Mouse (Mus musculus): ENCODE results near the gene Actr3b. TPM values are rescaled to one million over a fixed set of nuclear protein-coding genes. Genes with fewer than 3 reads are reported as not detected.
"Not testable (repeated sequence)": the region's sequence is repeated elsewhere in the genome, so short reads cannot be mapped to it uniquely, and the experiment has no call there.

The Actr3b gene
- polyA plus RNA-seq, 1 experiment from 2014 or later, result 31.6 TPM

DNA sequence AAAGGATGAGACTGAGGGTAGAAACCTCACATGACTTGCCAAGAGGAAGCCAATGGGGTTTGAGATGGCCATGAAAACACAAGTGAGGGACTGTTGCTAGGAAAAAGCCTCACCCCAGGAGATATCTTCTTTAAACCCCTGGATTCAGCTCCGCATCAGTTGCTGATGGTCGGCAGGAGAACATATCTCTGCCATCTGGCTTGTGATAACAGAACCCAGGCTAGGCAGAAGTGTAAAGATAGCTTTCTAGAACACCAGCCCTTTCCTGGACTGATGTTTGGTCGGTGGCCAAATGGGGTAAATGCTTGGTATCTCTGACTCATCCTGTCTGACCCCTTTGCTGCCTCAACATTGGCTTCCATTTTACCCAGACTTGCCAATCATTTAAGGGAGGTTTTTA lies 106.4 kb downstream of the Actr3b start:
- 60% methylated on average over 3 of the region's 3 CpGs for WGBS
- no peak overlapping the region for H3K4me2 ChIP-seq (ENCODE audit: low read depth, low read length)
- ATAC-seq (replicated peaks; ENCODE audit: extremely low read depth, insufficient read depth, low FRiP score), result no peak
- H3K27ac ChIP-seq (ENCODE audit: low read length), result no peak overlapping the region
- no peak overlapping the region for H3K4me3 ChIP-seq (ENCODE audit: low read length)
- no peaks in the 10 kb centered on the region for H3K36me3 ChIP-seq (ENCODE audit: control insufficient read depth, insufficient read depth)
- no peaks in the 10 kb centered on the region for H3K27me3 ChIP-seq (ENCODE audit: control insufficient read depth, insufficient read depth, low read length)
- no peaks in the 10 kb centered on the region for H3K9me3 ChIP-seq (replicated peaks; ENCODE audit: control insufficient read depth, low read length)
- no peak overlapping the region for H3K9ac ChIP-seq (ENCODE audit: low read length)
- no peaks in the 10 kb centered on the region for H3K4me1 ChIP-seq (ENCODE audit: control insufficient read depth, insufficient read depth, low read length)

DNA sequence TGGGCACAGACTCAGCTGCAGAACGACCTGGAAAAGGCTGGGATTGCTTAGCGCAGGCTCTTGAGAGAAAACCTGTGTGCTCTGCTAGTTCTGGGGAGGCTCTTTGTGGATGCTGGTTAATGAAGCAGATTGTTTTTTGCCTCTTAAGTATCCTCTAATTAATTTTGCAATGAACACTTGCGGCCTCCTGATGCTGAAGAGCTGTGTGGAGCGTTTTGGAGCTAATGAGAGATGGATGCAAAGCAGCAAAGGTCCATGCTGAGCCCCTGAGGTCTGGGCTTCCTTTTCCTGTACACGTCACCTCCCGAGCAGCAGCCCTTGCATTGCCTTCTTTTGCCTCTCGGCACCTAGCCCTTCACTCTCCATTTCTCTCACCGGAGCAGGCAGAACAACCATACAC lies 110.1 kb downstream of the Actr3b start:
- no peak overlapping the region for H3K27ac ChIP-seq (ENCODE audit: low read length)
- H3K4me2 ChIP-seq (ENCODE audit: low read depth, low read length), result no peak overlapping the region
- no peaks in the 10 kb centered on the region for H3K36me3 ChIP-seq (ENCODE audit: control insufficient read depth, insufficient read depth)
- no peak for ATAC-seq (replicated peaks; ENCODE audit: extremely low read depth, insufficient read depth, low FRiP score)
- no peaks in the 10 kb centered on the region for H3K9me3 ChIP-seq (replicated peaks; ENCODE audit: control insufficient read depth, low read length)
- no peaks in the 10 kb centered on the region for H3K4me1 ChIP-seq (ENCODE audit: control insufficient read depth, insufficient read depth, low read length)
- no peak overlapping the region for H3K4me3 ChIP-seq (ENCODE audit: low read length)
- no peak overlapping the region for H3K9ac ChIP-seq (ENCODE audit: low read length)
- no peaks in the 10 kb centered on the region for H3K27me3 ChIP-seq (ENCODE audit: control insufficient read depth, insufficient read depth, low read length)
- WGBS, result 71% methylated on average over 8 of the region's 8 CpGs

DNA sequence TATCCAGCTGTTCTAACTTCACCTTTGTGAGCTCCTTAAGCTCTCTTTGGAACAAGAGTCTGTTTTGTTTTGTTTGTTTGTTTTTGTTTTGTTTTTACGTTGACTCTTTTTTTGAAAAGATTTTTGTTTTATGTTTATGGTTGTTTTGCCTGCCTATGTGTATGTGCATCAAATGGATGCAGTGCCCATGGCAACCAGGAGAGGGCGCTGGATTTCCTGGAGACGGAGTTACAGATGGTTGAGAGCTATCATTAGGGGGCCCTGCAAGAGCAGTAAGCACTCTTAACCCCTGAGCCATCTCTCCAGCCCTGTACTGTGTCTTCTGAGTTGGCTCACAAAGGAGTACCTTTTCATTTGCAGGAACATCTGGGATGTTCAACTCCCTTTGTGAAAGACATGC lies 110.8 kb downstream of the Actr3b start:
- Histone ChIP-seq H3K9ac (ENCODE audit: low read length) (no peak overlapping the region), H3K36me3 (ENCODE audit: control insufficient read depth, insufficient read depth) (no peaks in the 10 kb centered on the region), H3K4me1 (ENCODE audit: control insufficient read depth, insufficient read depth, low read length) (no peaks in the 10 kb centered on the region), H3K4me3 (ENCODE audit: low read length) (no peak overlapping the region), H3K4me2 (ENCODE audit: low read depth, low read length) (no peak overlapping the region), H3K27ac (ENCODE audit: low read length) (no peak overlapping the region), H3K27me3 (ENCODE audit: control insufficient read depth, insufficient read depth, low read length) (no peaks in the 10 kb centered on the region), H3K9me3 (replicated peaks; ENCODE audit: control insufficient read depth, low read length) (no peaks in the 10 kb centered on the region)
- no peak for ATAC-seq (replicated peaks; ENCODE audit: extremely low read depth, insufficient read depth, low FRiP score)
- 47% methylated on average over 3 of the region's 3 CpGs for WGBS

DNA sequence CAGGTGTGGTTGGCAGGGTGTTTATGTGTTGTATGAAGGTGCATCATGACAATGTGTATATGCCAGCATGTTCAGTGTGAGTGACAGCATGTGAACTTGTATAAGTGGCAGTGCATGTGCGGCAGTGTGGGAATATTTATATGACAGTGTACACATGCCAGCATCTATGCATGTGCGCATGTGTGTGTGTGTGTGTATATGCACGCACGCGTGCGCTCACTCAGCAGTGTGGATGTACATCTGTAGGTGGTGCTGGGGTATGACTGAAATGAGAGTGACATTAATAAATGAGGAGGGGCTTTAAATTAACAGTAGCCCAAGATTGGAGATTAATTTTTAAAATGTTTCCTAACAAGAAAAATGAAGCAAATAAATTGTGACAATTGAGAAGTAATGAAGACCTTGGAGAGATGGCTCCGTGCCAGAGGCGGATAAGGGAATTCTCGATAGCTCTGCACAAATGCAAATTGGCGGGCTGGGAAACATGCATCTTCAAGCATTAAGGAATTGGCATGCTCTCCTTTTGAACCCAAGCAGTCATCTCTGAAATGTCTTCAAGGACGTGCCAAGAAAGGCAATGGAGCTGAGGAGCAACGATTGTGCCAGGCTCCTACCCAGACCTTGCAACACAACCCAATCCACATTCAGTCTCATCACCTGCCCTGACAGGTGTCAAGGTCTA lies 111.7 kb downstream of the Actr3b start:
- no peaks in the 10 kb centered on the region for H3K27me3 ChIP-seq (ENCODE audit: control insufficient read depth, insufficient read depth, low read length)
- WGBS, result 84% methylated on average over 12 of the region's 12 CpGs
- H3K9ac ChIP-seq (ENCODE audit: low read length), result no peak overlapping the region
- no peak overlapping the region for H3K27ac ChIP-seq (ENCODE audit: low read length)
- no peak overlapping the region for H3K4me2 ChIP-seq (ENCODE audit: low read depth, low read length)
- no peaks in the 10 kb centered on the region for H3K36me3 ChIP-seq (ENCODE audit: control insufficient read depth, insufficient read depth)
- no peaks in the 10 kb centered on the region for H3K4me1 ChIP-seq (ENCODE audit: control insufficient read depth, insufficient read depth, low read length)
- H3K9me3 ChIP-seq (replicated peaks; ENCODE audit: control insufficient read depth, low read length), result no peaks in the 10 kb centered on the region
- no peak for ATAC-seq (replicated peaks; ENCODE audit: extremely low read depth, insufficient read depth, low FRiP score)
- H3K4me3 ChIP-seq (ENCODE audit: low read length), result no peak overlapping the region

DNA sequence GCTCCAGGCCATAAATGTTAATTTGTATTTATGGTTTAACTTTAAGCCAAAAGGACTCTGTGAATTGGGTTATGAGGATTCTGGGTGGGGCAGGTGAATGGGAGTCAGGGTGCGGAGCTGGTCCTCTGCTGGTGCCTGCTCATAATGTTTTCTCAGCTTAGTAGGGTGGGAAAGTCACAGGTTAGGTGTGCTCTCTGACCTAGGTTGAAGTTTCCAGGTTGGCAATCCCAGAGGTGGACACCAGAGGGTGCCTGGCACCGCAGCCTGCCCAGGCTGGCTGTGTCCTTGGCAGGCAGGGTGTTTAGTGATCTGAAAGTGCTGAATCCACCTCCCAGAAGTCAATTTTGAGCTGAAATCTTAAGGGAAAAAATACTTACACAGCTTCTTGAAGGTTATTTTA lies 113.2 kb downstream of the Actr3b start:
- Histone ChIP-seq H3K4me2 (ENCODE audit: low read depth, low read length) (no peak overlapping the region), H3K4me3 (ENCODE audit: low read length) (no peak overlapping the region), H3K27me3 (ENCODE audit: control insufficient read depth, insufficient read depth, low read length) (no peaks in the 10 kb centered on the region), H3K9me3 (replicated peaks; ENCODE audit: control insufficient read depth, low read length) (no peaks in the 10 kb centered on the region), H3K4me1 (ENCODE audit: control insufficient read depth, insufficient read depth, low read length) (no peaks in the 10 kb centered on the region), H3K9ac (ENCODE audit: low read length) (no peak overlapping the region), H3K36me3 (ENCODE audit: control insufficient read depth, insufficient read depth) (no peaks in the 10 kb centered on the region), H3K27ac (ENCODE audit: low read length) (no peak overlapping the region)
- 73% methylated on average over 2 of the region's 2 CpGs for WGBS
- ATAC-seq (replicated peaks; ENCODE audit: extremely low read depth, insufficient read depth, low FRiP score), result no peak

DNA sequence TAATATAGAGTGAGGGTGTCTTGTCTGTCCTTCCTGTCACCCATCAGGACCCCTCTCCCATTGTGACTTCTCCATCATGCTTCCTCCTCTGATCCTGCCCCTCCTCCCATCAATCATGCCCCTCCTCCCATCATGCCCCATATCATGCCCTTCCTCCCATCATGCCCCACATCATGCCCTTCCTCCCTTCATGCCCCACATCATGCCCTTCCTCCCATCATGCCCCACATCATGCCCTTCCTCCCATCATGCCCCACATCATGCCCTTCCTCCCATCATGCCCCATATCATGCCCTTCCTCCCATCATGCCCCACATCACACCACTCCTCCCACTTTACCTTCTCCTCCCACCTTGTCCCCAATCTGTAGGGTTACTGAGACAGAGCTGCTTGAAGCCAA lies 116.1 kb downstream of the Actr3b start:
- H3K36me3 ChIP-seq (ENCODE audit: control insufficient read depth, insufficient read depth); ATAC-seq (replicated peaks; ENCODE audit: extremely low read depth, insufficient read depth, low FRiP score); H3K4me2 ChIP-seq (ENCODE audit: low read depth, low read length); H3K27me3 ChIP-seq (ENCODE audit: control insufficient read depth, insufficient read depth, low read length); H3K27ac ChIP-seq (ENCODE audit: low read length); H3K9ac ChIP-seq (ENCODE audit: low read length); H3K4me1 ChIP-seq (ENCODE audit: control insufficient read depth, insufficient read depth, low read length); H3K9me3 ChIP-seq (replicated peaks; ENCODE audit: control insufficient read depth, low read length); H3K4me3 ChIP-seq (ENCODE audit: low read length): not testable (repeated sequence)

DNA sequence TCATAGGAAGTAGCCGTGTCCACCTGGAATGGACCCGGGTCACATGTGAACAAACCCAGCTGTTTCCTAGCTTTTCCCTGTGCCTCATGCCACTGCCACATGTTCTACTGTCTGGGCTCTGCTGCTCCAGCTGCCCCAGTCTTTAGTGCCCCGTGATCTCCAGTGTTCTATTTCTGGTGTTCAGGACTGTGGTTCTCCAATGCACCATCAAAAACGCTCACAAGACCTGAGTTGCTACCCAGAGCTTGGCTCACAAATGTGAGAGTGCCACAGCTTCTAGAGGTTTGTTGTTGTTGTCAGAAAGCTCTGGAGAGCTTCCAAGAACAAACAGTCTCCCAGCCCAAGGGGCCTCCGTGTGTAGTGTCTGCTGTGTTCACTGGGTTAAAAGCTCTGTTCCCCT lies 117.5 kb downstream of the Actr3b start:
- no peak overlapping the region for H3K9ac ChIP-seq (ENCODE audit: low read length)
- no peak for ATAC-seq (replicated peaks; ENCODE audit: extremely low read depth, insufficient read depth, low FRiP score)
- no peak overlapping the region for H3K4me3 ChIP-seq (ENCODE audit: low read length)
- H3K27ac ChIP-seq (ENCODE audit: low read length), result no peak overlapping the region
- no peaks in the 10 kb centered on the region for H3K9me3 ChIP-seq (replicated peaks; ENCODE audit: control insufficient read depth, low read length)
- 55% methylated on average over 5 of the region's 5 CpGs for WGBS
- H3K4me2 ChIP-seq (ENCODE audit: low read depth, low read length), result no peak overlapping the region
- no peaks in the 10 kb centered on the region for H3K4me1 ChIP-seq (ENCODE audit: control insufficient read depth, insufficient read depth, low read length)
- H3K27me3 ChIP-seq (ENCODE audit: control insufficient read depth, insufficient read depth, low read length), result no peaks in the 10 kb centered on the region
- H3K36me3 ChIP-seq (ENCODE audit: control insufficient read depth, insufficient read depth), result no peaks in the 10 kb centered on the region

DNA sequence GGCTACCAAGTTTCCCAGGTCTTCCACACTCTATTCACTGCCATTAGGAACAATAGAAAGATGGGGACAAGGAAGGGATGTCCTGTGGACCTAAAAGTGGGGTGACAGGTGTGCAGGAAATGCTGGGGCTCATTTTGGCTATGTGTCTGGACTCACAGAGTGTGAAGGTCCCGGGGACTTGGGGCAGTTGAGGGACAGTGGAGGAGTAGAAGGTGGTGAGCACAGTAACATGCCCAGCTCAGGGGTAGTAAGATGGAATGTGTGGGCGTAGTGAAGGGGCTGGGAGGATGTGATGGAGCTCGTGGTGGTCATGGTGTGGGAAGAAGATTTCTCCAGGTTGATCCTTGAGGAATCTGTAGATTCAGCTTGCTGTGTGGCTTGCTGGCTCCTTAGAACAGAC lies 118.2 kb downstream of the Actr3b start:
- Histone ChIP-seq H3K9ac (ENCODE audit: low read length) (no peak overlapping the region), H3K9me3 (replicated peaks; ENCODE audit: control insufficient read depth, low read length) (no peaks in the 10 kb centered on the region), H3K27me3 (ENCODE audit: control insufficient read depth, insufficient read depth, low read length) (no peaks in the 10 kb centered on the region), H3K4me1 (ENCODE audit: control insufficient read depth, insufficient read depth, low read length) (no peaks in the 10 kb centered on the region), H3K4me3 (ENCODE audit: low read length) (no peak overlapping the region), H3K27ac (ENCODE audit: low read length) (no peak overlapping the region), H3K36me3 (ENCODE audit: control insufficient read depth, insufficient read depth) (no peaks in the 10 kb centered on the region), H3K4me2 (ENCODE audit: low read depth, low read length) (no peak overlapping the region)
- 68% methylated on average over 3 of the region's 3 CpGs for WGBS
- no peak for ATAC-seq (replicated peaks; ENCODE audit: extremely low read depth, insufficient read depth, low FRiP score)

DNA sequence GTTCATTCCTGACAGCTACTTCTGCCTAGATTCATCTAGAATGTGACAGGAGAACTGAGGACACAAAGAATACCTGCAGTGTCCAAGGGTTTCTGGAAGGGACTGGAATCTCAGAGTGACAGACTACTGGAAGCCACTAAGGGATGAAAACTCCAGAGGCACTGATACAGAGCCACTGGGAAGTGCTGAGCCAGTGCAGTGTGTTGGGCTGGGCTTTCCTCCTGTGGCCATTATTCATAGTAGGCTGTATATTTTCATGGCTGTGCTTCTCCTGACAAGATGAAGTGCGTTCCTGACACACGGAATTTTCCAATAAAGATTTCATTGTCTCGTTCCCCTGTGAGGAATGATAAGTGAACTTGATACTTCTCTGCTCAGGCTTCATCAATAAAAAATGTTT lies 126.9 kb downstream of the Actr3b start:
- Histone ChIP-seq H3K4me2 (ENCODE audit: low read depth, low read length) (no peak overlapping the region), H3K9ac (ENCODE audit: low read length) (no peak overlapping the region), H3K27ac (ENCODE audit: low read length) (no peak overlapping the region), H3K9me3 (replicated peaks; ENCODE audit: control insufficient read depth, low read length) (peaks cover 10% of the 10 kb centered on the region), H3K36me3 (ENCODE audit: control insufficient read depth, insufficient read depth) (no peaks in the 10 kb centered on the region), H3K27me3 (ENCODE audit: control insufficient read depth, insufficient read depth, low read length) (no peaks in the 10 kb centered on the region), H3K4me1 (ENCODE audit: control insufficient read depth, insufficient read depth, low read length) (no peaks in the 10 kb centered on the region; the same call in 1 of the 2 replicates), H3K4me3 (ENCODE audit: low read length) (no peak overlapping the region)
- WGBS, result 71% methylated on average over 3 of the region's 3 CpGs
- no peak for ATAC-seq (replicated peaks; ENCODE audit: extremely low read depth, insufficient read depth, low FRiP score)
